Mouse (Mus musculus) stomach, postnatal 0 days (tissue): Measurements from ENCODE around the gene Mrtfa.

Experiments
- CTCF ChIP-seq: IDR thresholded peaks from 2 replicates; pipeline ENCODE4 v1.5.1; 2016; ENCODE audit warnings: antibody characterized with exemption, low read depth, mild to moderate bottlenecking, moderate library complexity
- EP300 ChIP-seq: optimal IDR thresholded peaks from 2 replicates; pipeline ENCODE3; 2016; ENCODE audit warnings: antibody characterized with exemption

DNA sequence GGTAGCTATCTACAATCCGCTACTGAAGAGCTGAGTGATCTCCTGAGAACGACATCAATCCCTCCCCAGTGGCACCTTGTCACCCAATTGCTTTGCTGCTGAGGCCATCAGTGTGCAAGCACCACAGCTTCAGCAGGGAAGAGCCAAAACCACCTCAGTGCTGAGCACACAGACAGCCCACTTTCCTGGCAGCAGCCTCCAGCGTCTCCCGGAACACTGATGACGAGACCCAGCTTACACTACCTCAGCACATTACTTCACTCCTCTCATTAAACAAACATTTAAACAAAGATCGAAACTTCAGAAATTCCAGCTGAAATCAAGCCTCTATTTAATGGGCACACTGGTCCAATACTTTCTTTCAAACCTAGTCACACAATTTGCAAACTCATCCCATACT, 21.8 kb downstream of the Mrtfa start:
- TF ChIP-seq CTCF (no peak), EP300 (no peak)
